Mouse (Mus musculus) ES-Bruce4 (cell line): ENCODE results near the gene Dpep2nb.

Experiments used
- CTCF ChIP-seq: IDR thresholded peaks from one replicate; pipeline ENCODE4 v1.8.1; 2011; ENCODE audit warnings: low read depth, low read length
- EP300 ChIP-seq: IDR thresholded peaks from 2 replicates; pipeline ENCODE4 v1.6.1; 2011; ENCODE audit warnings: low read depth, low read length; ENCODE audit not compliant: insufficient read depth
- POLR2A ChIP-seq: IDR thresholded peaks from one replicate; pipeline ENCODE4 v1.8.1; 2011; ENCODE audit warnings: low read length; ENCODE audit not compliant: insufficient read depth

DNA sequence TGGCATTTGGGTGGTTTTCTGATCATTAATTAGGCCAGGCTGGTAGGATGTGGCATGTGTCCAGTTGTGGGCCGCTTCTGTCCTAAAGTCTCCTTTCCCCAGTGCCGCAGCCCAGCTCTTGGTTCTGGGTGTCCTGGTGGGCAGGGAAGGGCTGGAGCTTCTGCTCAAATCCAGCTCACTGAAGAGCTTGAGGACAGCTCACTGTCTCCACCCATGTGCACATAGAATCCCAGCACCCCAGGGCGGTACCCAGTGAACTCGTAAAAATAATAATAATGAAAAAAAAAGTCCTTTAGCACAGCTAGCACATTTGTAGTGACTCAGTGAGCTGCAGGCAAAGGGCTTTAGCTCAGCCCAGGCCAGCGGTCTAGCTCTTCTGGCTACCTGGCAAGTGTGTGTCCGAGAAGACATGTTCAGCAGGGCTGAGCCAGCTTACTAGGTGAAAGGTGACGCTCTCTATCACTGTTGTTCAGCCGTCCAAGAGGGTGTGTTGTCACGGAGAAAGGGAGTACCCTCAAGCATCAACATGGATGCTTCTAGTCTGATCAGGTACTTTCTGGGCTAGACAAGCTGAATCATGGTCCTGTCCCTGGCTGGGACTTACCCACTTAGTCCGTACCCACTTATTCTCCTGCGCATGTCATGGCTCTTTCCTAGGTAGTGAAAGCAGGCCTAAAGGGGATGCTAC is 41.2 kb upstream of the Dpep2nb start:
- TF ChIP-seq POLR2A (no peak), CTCF (no peak), EP300 (no peak)
